Mouse (Mus musculus) forebrain, embryonic 10.5 days (tissue): ENCODE data around the gene Hyal1. TPM values are rescaled to one million over a fixed set of nuclear protein-coding genes. Genes with fewer than 3 reads are reported as not detected.

Source experiments
- DNase-seq: peaks from one replicate; pipeline ENCODE4 v3.0.0-alpha.2; 2017; ENCODE audit warnings: low spot score; ENCODE audit errors: extremely low spot score
- H3K27ac ChIP-seq: fragments of 300-500 bp; sonication (generic); 2 replicates; pipeline ENCODE4 v1.5.1; 2016; ENCODE audit warnings: mild to moderate bottlenecking
- H3K27me3 ChIP-seq: fragments of 300-500 bp; sonication (generic); 2 replicates; pipeline ENCODE4 v1.6.1; 2016; ENCODE audit warnings: mild to moderate bottlenecking; ENCODE audit not compliant: poor library complexity, severe bottlenecking
- H3K36me3 ChIP-seq: fragments of 300-500 bp; sonication (generic); replicated peaks from 2 replicates; pipeline ENCODE4 v1.6.1; 2016; ENCODE audit warnings: mild to moderate bottlenecking, moderate library complexity
- H3K4me1 ChIP-seq: fragments of 300-500 bp; sonication (generic); 2 replicates; pipeline ENCODE4 v1.6.1; 2016
- H3K4me3 ChIP-seq: fragments of 300-500 bp; sonication (generic); 2 replicates; pipeline ENCODE4 v1.5.1; 2016; ENCODE audit warnings: mild to moderate bottlenecking, moderate library complexity
- H3K9me3 ChIP-seq: fragments of 300-500 bp; sonication (generic); 2 replicates; pipeline ENCODE4 v1.6.1; 2016; ENCODE audit warnings: mild to moderate bottlenecking, moderate library complexity
- WGBS: fragments of 180-500 bp; shearing (Covaris S2); methylation state at CpG from one replicate; pipeline ENCODE4 v1.1.7; 2016; 5-methylcytosine and 5-hydroxymethylcytosine counted together
- polyA plus RNA-seq: library from polyadenylated mRNA; unstranded; fragments of >200 nt; fragmentation: Nextera tagmentation; extraction: Ambion mirVana; gene quantifications from 2 replicates; pipeline ENCODE4 v1.2.1, GENCODE M21; 2016

Gene Hyal1
- polyA plus RNA-seq, 1 experiment from 2014 or later: 6.8 TPM

DNA sequence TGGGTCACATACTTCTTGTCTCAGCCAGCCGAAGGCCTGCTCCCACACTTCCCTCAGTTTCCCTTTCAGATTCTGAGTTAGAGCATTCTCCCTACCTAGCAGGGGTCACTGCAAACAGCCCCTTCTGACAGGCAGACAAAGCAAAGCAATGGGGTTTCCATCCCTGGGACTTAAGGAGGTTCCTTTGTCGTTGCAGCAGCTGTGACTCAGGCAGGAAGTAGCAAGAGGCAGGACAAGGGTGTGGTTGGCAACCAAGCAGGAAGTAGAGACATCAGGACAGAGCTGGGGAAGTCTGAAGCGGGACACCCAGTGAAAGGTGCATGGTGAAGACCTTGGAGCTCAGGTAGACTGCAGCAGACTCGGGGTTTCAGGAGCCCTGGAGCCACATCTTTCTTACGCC lies 47.8 kb downstream of the Hyal1 start:
- H3K9me3 ChIP-seq: no peaks in the 10 kb centered on the region
- DNase-seq: no peak
- peaks cover 93% of the 10 kb centered on the region for H3K36me3 ChIP-seq
- no peak overlapping the region for H3K4me3 ChIP-seq
- peaks cover 60% of the 10 kb centered on the region for H3K4me1 ChIP-seq
- no peaks in the 10 kb centered on the region for H3K27me3 ChIP-seq
- WGBS: 71% methylated on average over 5 of the region's 5 CpGs
- peak overlapping the region; percentile 97 for H3K27ac ChIP-seq

DNA sequence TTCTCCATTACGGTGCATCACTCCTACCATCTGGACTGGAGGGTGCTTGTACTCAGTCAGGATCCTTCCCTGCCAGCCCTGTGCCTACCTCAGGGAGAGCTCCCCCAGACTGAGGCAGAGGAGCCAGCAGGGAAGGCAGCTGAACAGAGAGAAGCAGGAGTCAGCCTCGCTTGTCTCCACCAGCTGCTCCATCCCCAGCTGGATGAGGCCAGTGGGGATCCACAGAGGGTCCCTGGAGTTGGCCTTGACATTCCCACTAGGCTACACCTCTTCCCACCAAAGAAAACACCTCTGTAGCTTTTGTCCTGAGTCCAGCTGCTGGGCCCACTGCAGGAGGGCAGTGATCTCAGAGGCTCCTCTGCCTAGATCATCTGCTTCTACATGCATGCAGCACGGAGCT lies 48.2 kb downstream of the Hyal1 start:
- Histone ChIP-seq H3K36me3 (peaks cover 93% of the 10 kb centered on the region), H3K27ac (peak overlapping the region; percentile 97), H3K4me3 (no peak overlapping the region), H3K4me1 (peaks cover 62% of the 10 kb centered on the region), H3K9me3 (no peaks in the 10 kb centered on the region), H3K27me3 (no peaks in the 10 kb centered on the region)
- no peak for DNase-seq
- 83% methylated on average over 3 of the region's 3 CpGs for WGBS

DNA sequence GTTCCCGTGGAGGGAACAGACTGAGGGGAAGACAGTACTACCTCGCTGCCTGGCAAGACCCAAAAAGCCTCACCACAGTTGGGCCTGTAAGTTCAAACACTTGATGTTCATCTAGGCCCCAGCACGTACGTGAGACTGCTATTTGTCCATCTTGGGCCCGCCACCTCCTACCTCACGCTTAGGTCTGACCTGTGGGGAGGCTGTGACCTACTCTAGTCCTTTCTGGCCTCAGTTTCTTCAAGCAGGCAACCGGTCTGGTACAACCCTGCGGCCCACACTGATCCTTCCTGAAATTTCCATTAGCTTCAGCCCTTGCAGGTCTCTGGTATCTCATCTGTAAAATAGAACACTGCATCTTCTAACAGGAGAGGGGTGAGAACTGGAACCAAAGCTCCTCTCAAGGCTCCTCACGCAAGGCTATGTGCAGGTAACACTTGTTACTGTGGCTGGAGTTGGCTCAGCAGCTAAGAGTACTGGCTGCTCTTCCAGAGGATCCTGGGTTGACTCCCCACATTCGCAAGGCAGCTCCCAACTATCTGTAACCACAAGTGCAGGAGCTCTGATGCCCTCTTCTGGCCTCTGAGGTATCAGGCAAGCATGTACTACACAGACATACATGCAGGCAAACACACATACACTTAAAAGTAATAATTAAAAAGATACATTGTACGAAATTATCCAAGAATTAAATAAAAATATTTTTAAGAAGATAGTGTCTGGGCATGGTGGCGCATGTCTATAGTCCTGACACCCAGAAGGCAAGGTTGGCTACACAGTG lies 48.8 kb downstream of the Hyal1 start:
- WGBS: 88% methylated on average over 12 of the region's 12 CpGs
- Histone ChIP-seq H3K4me3 (peak overlapping the region; percentile 80; the same call in 1 of the 2 replicates), H3K4me1 (peaks cover 68% of the 10 kb centered on the region), H3K27ac (peak overlapping the region; percentile 97), H3K36me3 (peaks cover 88% of the 10 kb centered on the region), H3K9me3 (no peaks in the 10 kb centered on the region), H3K27me3 (no peaks in the 10 kb centered on the region)
- DNase-seq: no peak

DNA sequence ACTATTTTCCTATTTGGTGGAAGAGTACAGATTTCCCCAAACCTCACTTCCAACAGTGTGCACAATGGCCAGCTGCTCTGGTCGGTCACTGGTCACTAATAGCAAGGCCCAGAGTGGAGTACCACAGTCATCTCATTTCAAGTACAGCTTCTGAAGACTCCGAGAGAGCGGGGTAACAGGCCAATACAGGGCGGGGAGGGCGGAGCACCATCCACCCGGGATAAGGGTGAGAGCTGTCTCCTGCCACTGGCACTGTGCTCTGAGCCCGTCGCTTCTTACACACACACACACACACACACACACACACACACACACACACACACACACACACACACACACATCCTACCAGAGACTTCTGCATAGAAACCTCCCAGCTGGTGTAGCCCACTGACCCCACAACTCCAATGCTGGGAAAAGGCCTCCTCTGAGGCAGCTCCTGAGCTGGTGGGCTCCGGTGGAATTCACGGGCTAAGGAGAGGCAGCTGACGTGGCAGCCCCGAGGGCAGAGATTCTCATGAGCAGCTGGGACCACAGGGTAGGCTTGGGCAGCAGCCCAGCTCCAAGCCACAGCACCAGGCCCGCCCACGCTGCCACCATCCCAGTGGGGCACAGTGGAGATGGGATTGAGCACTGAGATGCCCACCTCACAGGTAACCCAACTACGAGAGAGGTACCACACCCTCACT lies 49.6 kb downstream of the Hyal1 start:
- no peaks in the 10 kb centered on the region for H3K9me3 ChIP-seq
- H3K36me3 ChIP-seq: peaks cover 85% of the 10 kb centered on the region
- 26% methylated on average over 15 of the region's 15 CpGs for WGBS
- H3K27ac ChIP-seq: peak overlapping the region; percentile 97
- peak; percentile 64 for DNase-seq
- H3K4me3 ChIP-seq: peak overlapping the region; percentile 80
- peaks cover 75% of the 10 kb centered on the region for H3K4me1 ChIP-seq
- no peaks in the 10 kb centered on the region for H3K27me3 ChIP-seq

DNA sequence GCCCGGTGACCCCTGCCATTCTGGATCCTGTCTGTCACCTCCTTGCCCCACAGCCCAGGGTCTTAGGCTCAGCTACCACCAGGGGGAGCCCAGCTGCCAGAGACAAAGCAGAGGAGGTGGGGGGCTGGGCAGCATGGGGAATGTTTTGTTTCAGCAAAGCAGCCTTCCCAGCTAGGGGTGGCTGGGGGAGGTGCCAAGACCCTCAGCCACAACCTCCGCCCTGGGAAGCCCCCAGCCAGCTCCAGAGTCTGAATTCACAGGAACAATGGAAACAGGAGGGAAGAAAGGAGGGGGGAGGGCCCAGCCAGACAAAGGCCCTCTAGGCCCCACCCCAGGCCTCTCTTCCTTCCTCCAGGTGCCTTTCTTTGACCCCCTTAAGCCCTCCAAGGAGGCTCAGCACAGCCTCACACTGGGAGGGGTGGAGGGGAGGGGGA lies 50.1 kb downstream of the Hyal1 start:
- Histone ChIP-seq H3K36me3 (peaks cover 86% of the 10 kb centered on the region), H3K9me3 (no peaks in the 10 kb centered on the region), H3K4me3 (peak overlapping the region; percentile 80), H3K4me1 (peaks cover 81% of the 10 kb centered on the region), H3K27me3 (no peaks in the 10 kb centered on the region), H3K27ac (peak overlapping the region; percentile 97)
- 0% methylated on average over 2 of the region's 2 CpGs for WGBS
- peak; percentile 95 for DNase-seq

DNA sequence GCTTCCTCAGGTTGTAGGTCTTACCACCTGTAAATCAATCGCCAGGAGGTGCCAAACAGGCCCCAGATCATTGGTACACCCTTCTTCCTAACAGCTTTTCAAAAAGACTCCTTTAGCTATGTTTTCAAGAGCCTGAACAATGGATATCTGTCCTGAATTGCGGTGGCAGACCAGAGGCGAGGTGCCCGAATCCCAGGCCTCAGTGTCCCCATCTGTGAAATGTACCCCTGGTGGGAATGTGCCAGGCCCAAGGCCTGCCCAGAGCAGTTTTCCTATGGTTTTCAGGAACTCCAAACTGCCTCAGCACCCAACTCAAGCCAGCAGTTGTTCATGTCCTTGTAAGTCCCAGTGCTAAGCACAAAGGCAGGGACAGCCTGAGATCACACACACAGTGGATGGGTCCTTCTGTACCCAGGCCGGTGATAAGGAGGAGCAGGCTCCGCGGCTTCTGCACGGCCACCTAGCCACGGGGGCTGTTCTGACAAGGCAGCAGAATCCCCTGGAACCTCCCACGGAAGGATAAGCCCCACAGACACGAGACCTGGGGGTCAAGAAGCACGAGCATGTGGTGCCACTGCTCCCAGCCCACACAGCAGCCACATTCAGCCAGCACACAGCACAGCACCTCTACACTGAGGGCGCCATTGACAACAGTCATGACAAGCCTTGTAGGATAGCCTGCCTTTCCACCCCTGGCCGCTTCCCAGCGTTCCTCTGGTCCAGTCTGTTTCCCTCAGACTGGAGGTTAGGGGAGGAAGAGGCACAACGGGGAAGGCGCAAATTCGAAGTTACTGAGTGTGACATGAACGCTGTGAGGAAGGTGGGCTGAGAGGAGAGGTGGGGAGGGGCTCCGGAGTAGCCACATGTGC lies 50.9 kb downstream of the Hyal1 start:
- H3K4me1 ChIP-seq: peaks cover 89% of the 10 kb centered on the region
- DNase-seq: no peak
- no peaks in the 10 kb centered on the region for H3K9me3 ChIP-seq
- peak overlapping the region; percentile 97 for H3K27ac ChIP-seq
- no peaks in the 10 kb centered on the region for H3K27me3 ChIP-seq
- H3K36me3 ChIP-seq: peaks cover 85% of the 10 kb centered on the region
- H3K4me3 ChIP-seq: peak overlapping the region; percentile 80
- WGBS: 22% methylated on average over 20 of the region's 20 CpGs

DNA sequence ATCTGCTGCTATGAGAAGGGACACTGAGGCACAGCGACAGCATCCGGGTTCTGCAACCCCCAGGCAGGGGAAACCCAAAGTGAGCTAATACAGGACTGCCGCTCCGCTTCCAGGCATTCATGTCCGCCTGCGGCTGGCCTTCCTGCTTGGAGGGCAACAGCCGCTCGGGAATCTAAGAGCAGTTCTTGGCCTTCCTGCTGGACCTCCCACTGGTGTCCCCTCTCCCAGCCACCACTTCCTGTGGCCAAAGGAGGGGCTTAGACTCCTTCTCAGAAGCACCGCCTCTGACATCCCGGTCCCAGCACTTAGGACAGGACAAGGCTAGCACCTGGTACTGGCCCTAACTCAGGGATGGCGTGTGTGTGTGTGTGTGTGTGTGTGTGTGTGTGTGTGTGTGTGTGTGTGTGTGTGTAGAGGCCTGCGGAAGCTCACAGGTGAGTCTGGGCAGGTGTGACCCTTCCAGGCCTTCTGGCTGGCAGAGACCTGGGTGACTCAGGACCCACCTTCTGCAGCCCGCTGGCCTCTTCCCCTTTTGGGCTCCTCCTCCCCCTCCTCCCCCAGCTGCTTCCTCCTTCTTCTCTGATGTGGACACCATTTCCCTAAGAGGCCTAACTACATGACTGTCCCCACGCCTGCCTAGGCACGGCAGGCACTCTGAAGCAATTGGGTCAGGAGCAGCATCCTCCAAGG lies 52.1 kb downstream of the Hyal1 start:
- no peak for DNase-seq
- H3K27me3 ChIP-seq: no peaks in the 10 kb centered on the region
- no peaks in the 10 kb centered on the region for H3K9me3 ChIP-seq
- peak overlapping the region; percentile 80 for H3K4me3 ChIP-seq
- WGBS: 33% methylated on average over 15 of the region's 15 CpGs
- H3K4me1 ChIP-seq: peaks cover 100% of the 10 kb centered on the region
- H3K36me3 ChIP-seq: peaks cover 85% of the 10 kb centered on the region
- H3K27ac ChIP-seq: peak overlapping the region; percentile 97

DNA sequence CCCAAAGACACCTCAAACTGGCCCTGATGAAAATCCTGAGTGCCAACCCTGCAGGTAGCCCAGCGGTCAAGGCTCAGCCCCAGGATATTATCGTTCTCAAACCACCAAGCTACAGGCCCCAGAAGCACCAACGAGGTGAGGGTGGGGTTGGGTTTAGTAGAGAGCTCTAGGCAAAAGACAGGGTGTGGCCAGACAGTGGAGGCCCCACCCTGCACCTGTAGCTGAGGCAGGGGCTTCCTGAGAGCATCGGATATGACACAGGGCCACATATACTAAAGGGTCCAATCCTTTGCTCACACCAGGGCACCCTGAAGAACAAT lies 52.6 kb downstream of the Hyal1 start:
- H3K36me3 ChIP-seq: peaks cover 80% of the 10 kb centered on the region
- peak overlapping the region; percentile 97 for H3K27ac ChIP-seq
- peaks cover 100% of the 10 kb centered on the region for H3K4me1 ChIP-seq
- H3K27me3 ChIP-seq: no peaks in the 10 kb centered on the region
- H3K4me3 ChIP-seq: peak overlapping the region; percentile 80
- 28% methylated on average over 4 of the region's 4 CpGs for WGBS
- H3K9me3 ChIP-seq: no peaks in the 10 kb centered on the region
- DNase-seq: no peak

DNA sequence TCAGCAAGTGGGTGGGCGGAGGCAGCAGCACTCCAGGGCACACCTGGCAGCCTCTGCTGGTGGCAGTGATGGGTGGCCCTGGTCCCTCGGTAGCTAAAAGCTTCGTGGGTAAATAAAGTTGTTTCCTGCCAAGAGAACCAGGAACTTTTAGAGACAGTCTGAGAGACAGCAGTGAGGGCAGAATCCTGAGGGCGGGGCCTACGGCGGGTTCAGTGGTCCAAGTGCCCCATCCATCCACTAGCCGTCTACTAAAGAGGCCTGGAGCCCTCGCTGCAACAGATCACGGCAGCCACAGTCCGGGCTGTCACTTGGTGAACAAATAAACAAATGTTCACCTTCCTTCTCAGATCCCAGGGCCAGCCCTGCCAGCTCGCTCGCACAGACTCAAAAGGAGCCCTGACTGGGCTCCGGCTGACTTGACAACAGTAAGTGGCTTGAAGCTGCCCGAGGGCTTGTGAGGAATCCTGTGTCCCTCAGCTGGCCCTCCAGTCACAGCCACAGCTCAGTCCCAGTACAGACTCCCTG lies 53.2 kb downstream of the Hyal1 start:
- Histone ChIP-seq H3K9me3 (no peaks in the 10 kb centered on the region), H3K36me3 (peaks cover 74% of the 10 kb centered on the region), H3K4me3 (peak overlapping the region; percentile 80), H3K4me1 (peaks cover 99% of the 10 kb centered on the region), H3K27ac (peak overlapping the region; percentile 97), H3K27me3 (no peaks in the 10 kb centered on the region)
- 7% methylated on average over 14 of the region's 14 CpGs for WGBS
- DNase-seq: no peak

DNA sequence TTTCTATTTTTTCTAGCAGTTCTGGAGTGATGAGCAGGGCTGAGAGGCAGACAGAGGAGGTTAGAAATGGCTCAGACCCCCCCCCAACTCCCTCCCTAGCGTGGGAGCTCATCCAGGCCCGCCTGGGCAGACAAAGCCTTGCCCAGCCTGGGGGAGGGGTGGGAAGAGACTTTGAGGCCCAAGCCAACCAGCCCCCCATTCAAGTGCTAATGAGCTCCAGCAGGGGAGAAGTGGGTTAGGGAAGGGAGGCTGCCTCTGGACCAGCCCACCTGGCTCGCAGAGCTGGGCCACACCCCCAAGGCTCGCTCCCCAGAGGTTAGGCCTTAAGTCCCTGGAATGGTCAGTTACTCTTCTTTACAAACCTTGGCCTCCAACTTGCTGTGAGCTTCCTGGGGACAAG lies 53.8 kb downstream of the Hyal1 start:
- DNase-seq: peak; percentile 84
- Histone ChIP-seq H3K4me3 (peak overlapping the region; percentile 80), H3K4me1 (peaks cover 99% of the 10 kb centered on the region), H3K27me3 (no peaks in the 10 kb centered on the region), H3K27ac (peak overlapping the region; percentile 97), H3K36me3 (peaks cover 68% of the 10 kb centered on the region), H3K9me3 (no peaks in the 10 kb centered on the region)
- 0% methylated on average over 4 of the region's 4 CpGs for WGBS
